Mouse (Mus musculus): ENCODE measurements around the gene G6pc3.

- TF ChIP-seq HCFC1 (IDR thresholded peaks at IDR 0.05; ENCODE audit: borderline replicate concordance, insufficient read depth, low read length) (no peak), MAFK (IDR thresholded peaks at IDR 0.05; ENCODE audit: insufficient read depth, low read depth, low read length) (no peak)
Measured at GRCm38 (mm10) chr11:102208846-102209245, 19.4 kb downstream of the G6pc3 start.
